Mouse (Mus musculus) heart, embryonic 13.5 days (tissue): ENCODE data around the gene Ngp. TPM values are rescaled to one million over a fixed set of nuclear protein-coding genes. Genes with fewer than 3 reads are reported as not detected.

ENCODE experiments used
- ATAC-seq: fragments of 200-750 bp; cut with Nextera tagmentation; 2 replicates; pipeline ENCODE4 v1.8.0; 2017; ENCODE audit warnings: moderate TSS enrichment; ENCODE audit not compliant: insufficient number of reproducible peaks, low FRiP score, low TSS enrichment; ENCODE audit errors: extremely low read depth
- H3K27ac ChIP-seq: fragments of 300-500 bp; sonication (generic); replicated peaks from 2 replicates; pipeline ENCODE4 v1.5.1; 2015; ENCODE audit warnings: moderate library complexity, mild to moderate bottlenecking, inconsistent platforms
- H3K27me3 ChIP-seq: fragments of 300-500 bp; sonication (generic); replicated peaks from 2 replicates; pipeline ENCODE4 v1.6.1; 2015; ENCODE audit warnings: mild to moderate bottlenecking, inconsistent platforms
- H3K36me3 ChIP-seq: fragments of 300-500 bp; sonication (generic); 2 replicates; pipeline ENCODE4 v1.6.1; 2015; ENCODE audit warnings: mild to moderate bottlenecking, inconsistent platforms
- H3K4me1 ChIP-seq: fragments of 300-500 bp; sonication (generic); 2 replicates; pipeline ENCODE4 v1.6.1; 2015; ENCODE audit warnings: inconsistent platforms
- H3K4me2 ChIP-seq: fragments of 300-500 bp; sonication (generic); 2 replicates; pipeline ENCODE4 v1.6.1; 2015; ENCODE audit warnings: inconsistent platforms, mild to moderate bottlenecking, moderate library complexity
- H3K4me3 ChIP-seq: fragments of 300-500 bp; sonication (generic); 2 replicates; pipeline ENCODE4 v1.5.1; 2015; ENCODE audit warnings: moderate library complexity, mild to moderate bottlenecking, inconsistent platforms
- H3K9ac ChIP-seq: fragments of 300-500 bp; sonication (generic); 2 replicates; pipeline ENCODE4 v1.6.1; 2015; ENCODE audit warnings: inconsistent platforms, mild to moderate bottlenecking, moderate library complexity
- H3K9me3 ChIP-seq: fragments of 300-500 bp; sonication (generic); 2 replicates; pipeline ENCODE4 v1.6.1; 2016; ENCODE audit warnings: inconsistent platforms
- WGBS: fragments of 180-500 bp; shearing (Covaris S2); methylation state at CpG from one replicate; pipeline ENCODE4 v1.1.7; 2015; ENCODE audit warnings: mixed read lengths; 5-methylcytosine and 5-hydroxymethylcytosine counted together
- polyA plus RNA-seq: library from polyadenylated mRNA; unstranded; fragments of >200 nt; fragmentation: Nextera tagmentation; extraction: Ambion mirVana; gene quantifications from 2 replicates; pipeline ENCODE4 v1.2.1, GENCODE M21; 2015

The Ngp gene
- polyA plus RNA-seq, 1 experiment from 2014 or later, result 1.8 TPM

GRCm38 (mm10) chr9:110440049-110440448 lies 20.5 kb downstream of the Ngp start:
- Histone ChIP-seq H3K4me1 (no peaks in the 10 kb centered on the region), H3K4me2 (no peak overlapping the region), H3K36me3 (peaks cover 58% of the 10 kb centered on the region), H3K9ac (no peak overlapping the region), H3K27ac (no peak overlapping the region), H3K4me3 (no peak overlapping the region), H3K27me3 (no peaks in the 10 kb centered on the region), H3K9me3 (no peaks in the 10 kb centered on the region)
- 47% methylated on average over 5 of the region's 5 CpGs for WGBS
- ATAC-seq, result no peak

GRCm38 (mm10) chr9:110440559-110440958 lies 21.0 kb downstream of the Ngp start:
- Histone ChIP-seq H3K9me3 (no peaks in the 10 kb centered on the region), H3K9ac (no peak overlapping the region), H3K27ac (no peak overlapping the region), H3K36me3 (peaks cover 53% of the 10 kb centered on the region), H3K4me1 (no peaks in the 10 kb centered on the region), H3K27me3 (no peaks in the 10 kb centered on the region), H3K4me2 (no peak overlapping the region), H3K4me3 (no peak overlapping the region)
- 92% methylated on average over 6 of the region's 6 CpGs for WGBS
- ATAC-seq, result no peak

DNA sequence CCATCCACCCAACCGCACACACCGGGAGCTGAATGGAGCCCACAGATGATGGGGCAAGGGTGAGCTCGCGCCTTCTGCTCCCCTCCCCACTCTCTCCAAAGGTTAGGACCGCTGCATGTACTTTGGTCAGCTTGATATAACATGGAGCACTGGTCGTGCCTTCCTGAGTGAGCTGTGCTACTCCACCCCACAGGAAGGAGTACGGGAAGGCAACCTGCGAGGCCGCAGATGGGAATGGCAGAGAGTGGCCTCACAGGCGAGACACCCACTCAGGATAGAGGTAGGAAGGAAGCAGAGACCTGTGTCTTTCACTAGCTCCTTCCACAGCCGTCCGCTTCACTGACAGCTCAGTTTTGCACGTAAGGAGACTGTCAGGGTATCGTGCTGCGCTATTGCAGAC lies 28.8 kb downstream of the Ngp start:
- no peak for ATAC-seq
- H3K4me2 ChIP-seq, result no peak overlapping the region
- no peaks in the 10 kb centered on the region for H3K27me3 ChIP-seq
- 75% methylated on average over 15 of the region's 15 CpGs for WGBS
- no peak overlapping the region for H3K27ac ChIP-seq
- H3K4me3 ChIP-seq, result no peak overlapping the region
- H3K4me1 ChIP-seq, result no peaks in the 10 kb centered on the region
- no peak overlapping the region for H3K9ac ChIP-seq
- no peaks in the 10 kb centered on the region for H3K9me3 ChIP-seq
- H3K36me3 ChIP-seq, result peaks cover 46% of the 10 kb centered on the region

- Histone ChIP-seq H3K27me3 (no peaks in the 10 kb centered on the region), H3K4me2 (no peak overlapping the region), H3K9me3 (no peaks in the 10 kb centered on the region), H3K27ac (no peak overlapping the region), H3K4me3 (no peak overlapping the region), H3K4me1 (no peaks in the 10 kb centered on the region), H3K36me3 (peaks cover 44% of the 10 kb centered on the region), H3K9ac (no peak overlapping the region)
- no peak for ATAC-seq
- WGBS, result 29% methylated on average over 11 of the region's 11 CpGs
Measured at GRCm38 (mm10) chr9:110448857-110449617, 29.5 kb downstream of the Ngp start.

DNA sequence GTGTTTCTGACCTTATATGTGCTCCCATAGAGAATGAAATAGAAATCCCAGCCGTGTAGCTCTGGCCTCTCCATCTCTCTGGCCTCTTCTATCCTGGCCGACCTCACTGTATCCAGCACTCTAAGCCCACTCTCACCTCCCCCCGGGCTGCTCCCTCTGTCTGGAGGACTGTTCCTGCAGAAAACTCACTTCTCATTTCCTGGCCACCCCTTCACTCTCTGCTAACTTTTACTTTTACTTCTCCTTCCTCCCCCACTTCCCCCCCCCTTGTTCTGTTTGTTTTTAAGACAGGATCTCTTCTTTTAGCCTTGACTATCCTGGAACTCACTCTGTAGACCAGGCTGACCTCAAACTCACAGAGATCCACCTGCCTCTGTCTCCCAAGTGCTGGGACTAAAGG lies 33.0 kb downstream of the Ngp start:
- ATAC-seq, result no peak
- H3K9me3 ChIP-seq, result no peaks in the 10 kb centered on the region
- 73% methylated on average over 3 of the region's 3 CpGs for WGBS
- H3K36me3 ChIP-seq, result peaks cover 46% of the 10 kb centered on the region
- no peak overlapping the region for H3K27ac ChIP-seq
- no peaks in the 10 kb centered on the region for H3K27me3 ChIP-seq
- no peaks in the 10 kb centered on the region for H3K4me1 ChIP-seq
- no peak overlapping the region for H3K4me3 ChIP-seq
- no peak overlapping the region for H3K9ac ChIP-seq
- H3K4me2 ChIP-seq, result no peak overlapping the region

GRCm38 (mm10) chr9:110457926-110458325 lies 38.4 kb downstream of the Ngp start:
- H3K4me2 ChIP-seq, result no peak overlapping the region
- no peaks in the 10 kb centered on the region for H3K9me3 ChIP-seq
- WGBS, result 81% methylated on average over 3 of the region's 3 CpGs

DNA sequence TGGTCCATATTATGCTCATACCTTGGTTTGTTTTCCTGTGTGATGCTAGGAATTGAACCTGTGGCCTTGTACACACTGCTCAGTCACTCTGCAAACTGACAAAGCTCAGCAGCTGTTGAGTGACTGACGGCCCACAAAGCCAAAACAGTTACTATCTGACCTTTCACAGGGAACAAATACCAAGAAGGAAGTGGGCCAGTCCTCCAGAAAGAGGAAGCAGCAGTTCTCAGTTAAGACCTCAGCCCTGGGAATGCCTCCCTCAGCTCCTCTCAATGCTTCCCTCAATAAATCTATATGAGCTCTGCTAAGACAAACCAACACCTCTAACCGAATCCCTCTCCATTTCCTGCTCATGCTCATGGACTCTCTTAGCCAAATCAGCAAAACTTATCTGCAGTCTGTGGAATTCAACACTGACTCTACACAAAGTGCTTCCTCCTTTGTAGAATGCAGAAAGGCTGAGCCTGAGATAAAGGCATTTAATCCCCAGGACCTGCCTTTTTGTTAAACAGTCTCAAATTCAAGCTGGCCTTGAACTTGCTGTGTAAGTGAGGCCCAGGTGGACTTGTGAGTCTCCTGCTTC lies 39.7 kb downstream of the Ngp start:
- no peak overlapping the region for H3K4me3 ChIP-seq
- no peak for ATAC-seq
- no peak overlapping the region for H3K9ac ChIP-seq
- peaks cover 13% of the 10 kb centered on the region for H3K4me1 ChIP-seq
- no peak overlapping the region for H3K4me2 ChIP-seq
- no peaks in the 10 kb centered on the region for H3K27me3 ChIP-seq
- peak overlapping the region; percentile 65 for H3K27ac ChIP-seq
- peaks cover 25% of the 10 kb centered on the region for H3K36me3 ChIP-seq
- H3K9me3 ChIP-seq, result no peaks in the 10 kb centered on the region
- 19% methylated on average over 2 of the region's 2 CpGs for WGBS

More at GRCm38 (mm10) chr9:110457926-110458325, 38.4 kb downstream of the Ngp start:
- H3K36me3 ChIP-seq, result peaks cover 19% of the 10 kb centered on the region
- no peak overlapping the region for H3K4me3 ChIP-seq
- H3K4me1 ChIP-seq, result peaks cover 13% of the 10 kb centered on the region
- no peak overlapping the region for H3K9ac ChIP-seq
- no peak overlapping the region for H3K27ac ChIP-seq
- ATAC-seq, result no peak
- H3K27me3 ChIP-seq, result no peaks in the 10 kb centered on the region

DNA sequence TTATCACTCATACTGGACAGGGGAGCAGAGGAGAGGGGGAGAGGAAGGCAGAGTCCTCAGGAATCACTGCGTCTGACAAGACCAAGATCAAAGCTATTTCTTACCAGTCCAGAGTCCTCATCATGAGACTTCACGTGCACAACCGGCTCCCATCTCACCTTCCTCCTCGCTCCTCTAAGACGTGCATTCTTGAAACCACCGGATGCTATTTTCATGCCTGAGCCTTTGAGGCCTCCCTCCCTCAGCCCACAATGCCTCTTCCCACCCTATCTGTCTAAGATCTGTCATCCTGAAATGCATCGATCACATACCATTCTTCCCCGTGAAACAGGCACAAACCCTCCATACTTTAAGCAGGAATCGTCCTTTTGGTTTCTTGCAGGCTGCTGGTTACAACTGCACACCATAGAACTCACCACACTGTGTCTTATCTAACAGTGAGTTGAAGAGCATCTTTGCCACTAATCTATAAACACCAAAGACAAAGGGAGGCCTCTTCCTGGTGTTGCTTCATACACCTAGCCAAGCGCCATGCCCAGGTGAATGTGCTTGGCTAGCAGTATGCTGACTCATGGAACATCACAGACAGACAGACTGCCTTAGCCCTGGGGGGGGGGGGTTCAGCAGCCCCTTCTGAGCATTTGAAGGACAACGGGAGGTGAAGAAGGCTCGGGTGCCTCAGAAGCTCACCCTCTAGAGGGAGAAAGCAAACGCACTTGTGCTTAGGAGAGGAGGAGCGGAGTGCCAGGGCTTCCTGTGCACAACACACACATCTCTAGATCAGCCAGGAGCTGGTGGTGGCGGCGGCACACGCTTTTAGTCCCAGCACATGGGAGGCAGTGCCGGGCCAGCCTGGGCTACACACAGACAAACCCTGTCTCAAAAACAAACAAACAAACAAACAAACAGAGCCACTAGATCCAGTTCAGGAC lies 41.6 kb downstream of the Ngp start:
- Histone ChIP-seq H3K9me3 (no peaks in the 10 kb centered on the region), H3K4me1 (peaks cover 13% of the 10 kb centered on the region), H3K4me2 (no peak overlapping the region), H3K4me3 (no peak overlapping the region), H3K36me3 (peaks cover 20% of the 10 kb centered on the region), H3K9ac (no peak overlapping the region), H3K27me3 (no peaks in the 10 kb centered on the region), H3K27ac (no peak overlapping the region)
- 76% methylated on average over 18 of the region's 18 CpGs for WGBS
- ATAC-seq, result no peak

GRCm38 (mm10) chr9:110462321-110462720 lies 42.8 kb downstream of the Ngp start:
- Histone ChIP-seq H3K4me3 (no peak overlapping the region), H3K9ac (no peak overlapping the region), H3K4me2 (no peak overlapping the region), H3K4me1 (peaks cover 13% of the 10 kb centered on the region), H3K36me3 (peaks cover 25% of the 10 kb centered on the region), H3K27me3 (no peaks in the 10 kb centered on the region), H3K27ac (no peak overlapping the region), H3K9me3 (no peaks in the 10 kb centered on the region)
- WGBS, result 65% methylated on average over 7 of the region's 7 CpGs
- no peak for ATAC-seq

DNA sequence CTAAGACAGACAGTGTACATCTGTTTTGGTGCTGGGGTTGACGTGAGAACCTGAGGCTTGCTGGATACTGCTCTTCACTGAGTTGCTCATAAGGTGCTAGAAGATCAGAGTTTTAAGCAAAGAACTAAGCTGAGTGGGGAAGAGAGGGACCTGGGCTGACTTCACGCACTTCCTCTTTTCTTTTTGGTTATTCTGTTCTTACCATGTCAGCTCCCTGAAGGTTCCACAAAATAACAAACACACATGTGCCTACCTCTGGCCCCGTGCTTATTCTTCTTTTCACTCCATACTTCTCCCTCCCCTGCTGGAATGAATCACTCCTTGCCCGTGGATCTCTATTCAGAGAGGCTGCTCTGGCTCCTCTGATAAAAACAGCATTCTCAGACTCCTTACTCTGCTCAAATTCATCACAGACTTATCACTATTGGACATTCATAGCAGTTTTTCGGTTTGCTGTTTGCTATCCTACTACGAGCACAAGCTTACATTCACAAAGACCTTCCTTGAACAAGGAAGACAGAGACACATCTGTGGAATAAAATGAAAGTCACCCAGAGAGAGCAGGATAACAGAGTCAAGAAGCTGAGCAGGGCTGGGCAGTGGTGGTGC lies 44.5 kb downstream of the Ngp start:
- H3K27ac ChIP-seq, result no peak overlapping the region
- no peaks in the 10 kb centered on the region for H3K27me3 ChIP-seq
- no peak overlapping the region for H3K4me3 ChIP-seq
- H3K36me3 ChIP-seq, result peaks cover 31% of the 10 kb centered on the region
- H3K9ac ChIP-seq, result no peak overlapping the region
- no peak for ATAC-seq
- no peaks in the 10 kb centered on the region for H3K9me3 ChIP-seq
- WGBS, result 85% methylated on average over 6 of the region's 6 CpGs
- peaks cover 9% of the 10 kb centered on the region for H3K4me1 ChIP-seq
- no peak overlapping the region for H3K4me2 ChIP-seq

- 89% methylated on average over 6 of the region's 6 CpGs for WGBS
- no peak overlapping the region for H3K4me3 ChIP-seq
- peaks cover 31% of the 10 kb centered on the region for H3K36me3 ChIP-seq
- no peaks in the 10 kb centered on the region for H3K4me1 ChIP-seq
- H3K4me2 ChIP-seq, result no peak overlapping the region
- no peaks in the 10 kb centered on the region for H3K9me3 ChIP-seq
- no peaks in the 10 kb centered on the region for H3K27me3 ChIP-seq
- ATAC-seq, result no peak
- H3K27ac ChIP-seq, result no peak overlapping the region
- no peak overlapping the region for H3K9ac ChIP-seq
Measured at GRCm38 (mm10) chr9:110465336-110465735, 45.8 kb downstream of the Ngp start.
